Mouse (Mus musculus): ENCODE data around the gene Tmtc4.

Gene Tmtc4

GRCm38 (mm10) chr14:122875056-122875455, 108.8 kb downstream of the Tmtc4 start:
- no peak for DNase-seq (ENCODE audit: low spot score in 2 of 2)

GRCm38 (mm10) chr14:122872612-122873011, 111.2 kb downstream of the Tmtc4 start:
- no peak for DNase-seq (ENCODE audit: low spot score in 2 of 2)

DNA sequence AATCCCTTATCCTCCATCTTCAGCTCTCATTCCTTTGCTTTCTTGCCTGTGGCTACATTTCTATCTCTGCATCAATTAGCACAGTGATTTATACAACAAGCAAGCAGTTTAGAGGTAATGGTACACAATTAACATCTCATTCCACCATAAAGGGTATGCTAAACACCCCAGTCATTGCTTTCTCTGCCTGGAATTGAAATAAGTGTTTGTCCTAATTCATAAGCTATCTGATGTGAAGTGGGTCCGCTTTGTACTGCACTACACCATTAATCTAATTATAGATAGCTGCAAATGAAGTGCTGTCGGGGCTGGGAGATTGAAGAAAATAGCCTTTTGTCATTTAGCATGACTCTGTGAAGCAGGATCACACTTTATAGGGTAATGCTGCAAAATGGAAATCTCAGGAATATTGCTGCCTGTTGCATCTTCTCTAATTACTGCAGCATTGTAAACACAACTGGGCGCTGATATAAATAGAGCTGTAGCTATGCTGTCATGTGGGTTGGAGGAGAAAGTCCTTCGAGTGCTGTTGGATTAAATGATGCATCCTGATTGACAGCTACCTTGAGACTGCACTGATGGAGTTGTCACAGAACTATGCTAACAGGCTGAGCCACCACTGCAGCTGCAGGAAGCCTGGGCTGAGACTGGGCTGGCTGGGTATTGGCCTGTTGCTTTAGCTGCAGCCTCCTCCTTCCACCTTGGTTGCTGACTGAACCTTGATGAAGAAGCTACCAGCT, 111.8 kb downstream of the Tmtc4 start:
- no peak for DNase-seq (ENCODE audit: low spot score in 2 of 2)

GRCm38 (mm10) chr14:122869831-122870230, 114.0 kb downstream of the Tmtc4 start:
- no peak for DNase-seq (ENCODE audit: low spot score in 2 of 2)
